Mouse (Mus musculus): ENCODE measurements around the gene 3110082I17Rik. TPM values are rescaled to one million over a fixed set of nuclear protein-coding genes. Genes with fewer than 3 reads are reported as not detected.

Gene 3110082I17Rik
- total and polyA plus RNA-seq, 3 experiments: 41.2 to 100.0 (median 46.9) TPM

DNA sequence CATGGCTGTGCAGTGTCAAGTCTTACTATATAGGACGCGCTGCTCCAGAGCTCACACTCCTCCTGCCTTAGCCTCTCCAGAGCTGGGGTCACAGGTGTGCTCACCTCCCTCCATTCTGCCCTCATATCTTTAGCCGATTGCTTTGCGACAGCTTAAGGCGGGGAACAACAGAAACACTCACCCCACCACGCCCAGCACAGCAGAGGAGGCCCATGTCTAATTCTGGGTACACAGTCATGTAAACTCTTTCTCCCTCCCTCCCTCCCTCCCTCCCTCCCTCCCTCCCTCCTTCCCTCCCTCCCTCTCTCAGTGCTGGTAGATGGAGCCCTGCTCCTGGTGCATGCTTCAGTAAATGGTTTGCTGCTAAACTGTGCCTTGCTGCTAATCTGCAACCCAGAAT lies 110.6 kb downstream of the 3110082I17Rik start:
- no peak overlapping the region for H3K4me3 ChIP-seq (replicated peaks in 1 of 3; ENCODE audit: low read depth in 2 of 3, low read length in 2 of 3, poor library complexity in 1 of 3)
- H3K27ac ChIP-seq (ENCODE audit: insufficient read depth, low read depth): no peak overlapping the region
- peaks cover 18 to 32% of the 10 kb centered on the region in 2 experiments for H3K4me1 ChIP-seq (ENCODE audit: control insufficient read depth in 1 of 2, insufficient read depth in 2 of 2)
- no peak overlapping the region for H3K4me2 ChIP-seq (ENCODE audit: insufficient read depth, low read depth, poor library complexity, severe bottlenecking)
- TF ChIP-seq ETS1 (conservative IDR thresholded peaks at IDR 0.05; ENCODE audit: low read depth, low read length) (no peak), HCFC1 (IDR thresholded peaks at IDR 0.05; ENCODE audit: low read depth, low read length) (no peak), ELF1 (IDR thresholded peaks at IDR 0.05; ENCODE audit: low read depth, low read length) (no peak), JUND (conservative IDR thresholded peaks at IDR 0.05; ENCODE audit: low read depth, low read length) (no peak), TBP (conservative IDR thresholded peaks at IDR 0.05; ENCODE audit: low read depth, low read length) (no peak), GABPA (IDR thresholded peaks at IDR 0.05; ENCODE audit: insufficient replicate concordance, low read depth, low read length) (no peak), NRF1 (IDR thresholded peaks at IDR 0.05; ENCODE audit: low read depth, low read length) (no peak)
- dilution Hi-C loops (cut with MboI; ENCODE audit: extremely low pct_ligation_motif_present, extremely low pct_unique_long_range_greater_than_20kb, low sequenced_read_pairs) (no loop called here), in situ Hi-C loops (cut with MboI; ENCODE audit: low pct_ligation_motif_present, low pct_unique_long_range_greater_than_20kb, low sequenced_read_pairs) (loop anchor here (25.0 kb wide), 1 partner anchor 113 kb away; the partner anchor contains the start of gene 3110082I17Rik)
- no peak overlapping the region for H3K9ac ChIP-seq (ENCODE audit: insufficient read depth, low read depth)
- H3K36me3 ChIP-seq (replicated peaks in 1 of 2; ENCODE audit: control insufficient read depth in 1 of 2, insufficient read depth in 1 of 2, low read length in 1 of 2): no peaks in the 10 kb centered on the region
- no peaks in the 10 kb centered on the region for H3K9me3 ChIP-seq (replicated peaks; ENCODE audit: low read length)
- no peak for DNase-seq (ENCODE audit: extremely low read depth)
- no peaks in the 10 kb centered on the region for H3K79me2 ChIP-seq (replicated peaks; ENCODE audit: control insufficient read depth, extremely low read depth, insufficient read depth, poor library complexity, severe bottlenecking)
- H3K27me3 ChIP-seq (replicated peaks): peaks cover 12% of the 10 kb centered on the region

DNA sequence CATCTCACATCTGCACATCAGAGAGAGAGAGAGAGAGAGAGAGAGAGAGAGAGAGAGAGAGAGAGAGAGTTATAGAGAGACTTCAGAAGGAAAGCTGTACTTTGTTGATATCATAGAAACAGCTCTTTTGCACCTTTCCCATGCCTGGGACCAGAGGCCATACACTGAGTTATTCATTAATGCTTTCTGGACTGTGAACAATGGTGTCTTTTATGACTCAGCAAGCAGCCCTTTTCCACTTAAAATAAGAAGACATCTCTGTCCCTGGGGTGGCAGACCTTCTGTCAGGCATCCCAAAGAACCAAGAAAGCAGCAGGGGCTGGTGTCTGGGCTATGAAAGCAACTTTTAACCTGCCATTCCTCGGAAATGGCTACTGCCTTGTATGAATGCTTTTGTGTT lies 113.1 kb downstream of the 3110082I17Rik start:
- no peak for TF ChIP-seq MYC (IDR thresholded peaks at IDR 0.05; ENCODE audit: low read depth, low read length)
- TF ChIP-seq SIN3A (IDR thresholded peaks at IDR 0.05; ENCODE audit: low read length): no peak
- no peak for TF ChIP-seq PAX5 (IDR thresholded peaks at IDR 0.05; ENCODE audit: low read length)
- TF ChIP-seq POLR2A (IDR thresholded peaks at IDR 0.05; ENCODE audit: low read depth, low read length): no peak
- TF ChIP-seq ZMIZ1 (IDR thresholded peaks at IDR 0.05; ENCODE audit: low read depth, low read length): no peak
- no peak for TF ChIP-seq ELF1 (IDR thresholded peaks at IDR 0.05; ENCODE audit: low read depth, low read length)
- no peak for TF ChIP-seq SMC3 (IDR thresholded peaks at IDR 0.05; ENCODE audit: low read depth, low read length)
- no peak for TF ChIP-seq EP300 (IDR thresholded peaks at IDR 0.05; ENCODE audit: low read length)
- no peak for TF ChIP-seq E2F4 (IDR thresholded peaks at IDR 0.05; ENCODE audit: insufficient replicate concordance, low read depth, low read length)
- TF ChIP-seq POLR2AphosphoS2 (IDR thresholded peaks at IDR 0.05; ENCODE audit: low read depth, low read length): no peak
- TF ChIP-seq CTCF (conservative IDR thresholded peaks at IDR 0.05 in 1 of 2, IDR thresholded peaks at IDR 0.05 in 1 of 2; ENCODE audit: low read depth in 2 of 2, low read length in 2 of 2): no peak
- TF ChIP-seq MAZ (IDR thresholded peaks at IDR 0.05; ENCODE audit: low read depth, low read length): no peak
- no peak for TF ChIP-seq USF1 (IDR thresholded peaks at IDR 0.05; ENCODE audit: low read depth, low read length)
- no peak for TF ChIP-seq RCOR1 (conservative IDR thresholded peaks at IDR 0.05; ENCODE audit: low read depth, low read length)
- TF ChIP-seq NELFE (IDR thresholded peaks at IDR 0.05; ENCODE audit: low read depth, low read length): no peak
- TF ChIP-seq ETS1 (conservative IDR thresholded peaks at IDR 0.05; ENCODE audit: low read depth, low read length): no peak
- TF ChIP-seq ZKSCAN1 (IDR thresholded peaks at IDR 0.05; ENCODE audit: borderline replicate concordance, low read depth, low read length): no peak
- TF ChIP-seq JUN (IDR thresholded peaks at IDR 0.05; ENCODE audit: insufficient read depth, low read depth, low read length): no peak
- dilution Hi-C loops (cut with MboI; ENCODE audit: extremely low pct_ligation_motif_present, extremely low pct_unique_long_range_greater_than_20kb, low sequenced_read_pairs): no loop called here

More for the DNA sequence above, 113.1 kb downstream of the 3110082I17Rik start:
- no peak overlapping the region for H3K27ac ChIP-seq (ENCODE audit: insufficient read depth, low read depth)
- H3K4me2 ChIP-seq (ENCODE audit: insufficient read depth, low read depth, poor library complexity, severe bottlenecking): no peak overlapping the region
- peaks cover 2 to 8% of the 10 kb centered on the region in 2 experiments for H3K36me3 ChIP-seq (replicated peaks in 1 of 2; ENCODE audit: control insufficient read depth in 1 of 2, insufficient read depth in 1 of 2, low read length in 1 of 2)
- DNase-seq (ENCODE audit: extremely low read depth): no peak
- in situ Hi-C loops (cut with MboI; ENCODE audit: low pct_ligation_motif_present, low pct_unique_long_range_greater_than_20kb, low sequenced_read_pairs): no loop called here
- H3K27me3 ChIP-seq (replicated peaks): peaks cover 12% of the 10 kb centered on the region
- H3K4me3 ChIP-seq (replicated peaks in 1 of 3; ENCODE audit: low read depth in 2 of 3, low read length in 2 of 3, poor library complexity in 1 of 3): no peak overlapping the region
- peaks cover 11% of the 10 kb centered on the region for H3K79me2 ChIP-seq (replicated peaks; ENCODE audit: control insufficient read depth, extremely low read depth, insufficient read depth, poor library complexity, severe bottlenecking)
- peaks cover 18 to 32% of the 10 kb centered on the region in 2 experiments for H3K4me1 ChIP-seq (ENCODE audit: control insufficient read depth in 1 of 2, insufficient read depth in 2 of 2)
- H3K9me3 ChIP-seq (replicated peaks; ENCODE audit: low read length): no peaks in the 10 kb centered on the region
- no peak overlapping the region for H3K9ac ChIP-seq (ENCODE audit: insufficient read depth, low read depth)

Measured in CH12.LX (cell line).